In the genomic region with DNA sequence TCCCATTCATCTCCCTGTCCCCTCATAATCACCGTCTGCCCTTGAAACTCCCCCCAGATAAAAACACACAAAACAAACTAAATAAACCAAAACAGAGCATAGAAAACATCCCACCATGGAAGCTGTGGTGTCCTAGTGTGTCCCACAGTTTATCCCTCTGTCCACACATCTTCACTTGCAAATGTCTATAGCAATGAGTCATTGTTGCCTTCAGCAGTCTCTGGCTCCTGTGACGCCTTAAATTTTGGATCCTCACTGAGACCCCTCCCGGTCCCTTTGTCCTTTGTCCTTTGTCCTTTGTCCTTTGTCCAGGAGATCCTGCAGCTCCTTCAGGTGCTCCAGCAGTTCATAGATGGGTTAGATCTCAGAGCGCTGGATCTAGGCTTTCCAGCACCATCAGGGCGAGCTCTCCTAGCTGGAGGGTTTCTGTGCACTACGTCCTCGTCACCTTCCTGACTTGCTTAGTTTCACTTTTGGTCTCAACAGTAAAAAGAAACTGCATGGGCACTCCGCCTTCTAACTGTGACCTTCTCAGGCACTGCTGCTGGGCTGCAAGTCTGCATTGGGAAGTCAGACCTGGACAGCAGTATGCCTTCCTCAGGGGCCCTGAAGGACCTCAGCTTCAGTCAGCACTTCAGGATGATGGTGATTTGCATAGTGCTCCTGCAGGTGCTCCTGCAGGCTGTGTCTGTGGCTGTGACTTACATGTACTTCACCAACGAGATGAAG, we compare ENCODE assay signal across 9 mouse cellular contexts. TPM values are rescaled to one million over a fixed set of nuclear protein-coding genes. Genes with fewer than 3 reads are reported as not detected.
DNase-seq lines count a peak whose midpoint lies in the region; ATAC-seq lines count a peak whose summit lies in the region.
"Had no signal": no experiment of that assay in that cellular context is flagged by ENCODE, and none has a peak within 500 bp of the region (broad histone marks: within the 10 kb centered on the region; RNA-seq: fewer than 3 reads in every experiment).

Gene Tnfsf10, plus strand, starts transcription at position 470 of the 729 bp plus-strand sequence.

- no peaks in the 10 kb centered on the region for H3K36me3 ChIP-seq in liver, embryonic 16.5 days (ENCODE audit: control insufficient read depth, insufficient read depth)
- no peaks in the 10 kb centered on the region for H3K36me3 ChIP-seq in midbrain, embryonic 11.5 days (ENCODE audit: control insufficient read depth, insufficient read depth, low read length)
- H3K36me3 ChIP-seq: embryonic facial prominence, embryonic 12.5 days had no signal

- no peaks in the 10 kb centered on the region for H3K4me1 ChIP-seq in liver, embryonic 16.5 days (ENCODE audit: control insufficient read depth, low read depth, low read length)
- H3K4me1 ChIP-seq in midbrain, embryonic 11.5 days (ENCODE audit: control insufficient read depth, insufficient read depth, low read length): no peaks in the 10 kb centered on the region
- H3K4me1 ChIP-seq: embryonic facial prominence, embryonic 12.5 days had no signal

- WGBS in liver, embryonic 16.5 days (ENCODE audit: insufficient replicate concordance): 29% methylated on average over 9 of the region's 9 CpGs
- WGBS in midbrain, embryonic 11.5 days: 69% methylated on average over 9 of the region's 9 CpGs

- no peak within 1 kb of the TSS for H3K27ac ChIP-seq in liver, embryonic 16.5 days (ENCODE audit: low read length)
- no peak within 1 kb of the TSS for H3K27ac ChIP-seq in midbrain, embryonic 11.5 days (ENCODE audit: low read depth, low read length)
- H3K27ac ChIP-seq: embryonic facial prominence, embryonic 12.5 days had no signal

- H3K4me2 ChIP-seq in liver, embryonic 16.5 days (ENCODE audit: low read depth, low read length): peak within 1 kb of the TSS; percentile 55
- no peak within 1 kb of the TSS for H3K4me2 ChIP-seq in midbrain, embryonic 11.5 days
- H3K4me2 ChIP-seq: embryonic facial prominence, embryonic 12.5 days had no signal

- H3K27me3 ChIP-seq in liver, embryonic 16.5 days (ENCODE audit: control insufficient read depth, insufficient read depth, low read depth, low read length): no peaks in the 10 kb centered on the region
- H3K27me3 ChIP-seq in midbrain, embryonic 11.5 days (ENCODE audit: control insufficient read depth, insufficient read depth, low read length): no peaks in the 10 kb centered on the region
- H3K27me3 ChIP-seq: embryonic facial prominence, embryonic 12.5 days had no signal

- H3K9ac ChIP-seq in liver, embryonic 16.5 days (ENCODE audit: low read depth, low read length): peak within 1 kb of the TSS; percentile 2; the same call in 1 of the 2 replicates
- no peak within 1 kb of the TSS for H3K9ac ChIP-seq in midbrain, embryonic 11.5 days (ENCODE audit: low read length)
- H3K9ac ChIP-seq: embryonic facial prominence, embryonic 12.5 days had no signal

- peak; percentile 57 for DNase-seq in adrenal gland, postnatal 14 days
- DNase-seq in heart, postnatal 36 days: peak; percentile 60 to 63
- DNase-seq in spleen, adult 12 weeks (ENCODE audit: low spot score): peak; percentile 32
- no peak for DNase-seq in midbrain, embryonic 11.5 days (ENCODE audit: low spot score, missing footprints)
- no peak for DNase-seq in urinary bladder, postnatal 25 days (ENCODE audit: low spot score)
- DNase-seq in left cerebral cortex, postnatal 25 days (ENCODE audit: low spot score in 2 of 2): no peak

- H3K9me3 ChIP-seq in liver, embryonic 16.5 days (replicated peaks; ENCODE audit: control insufficient read depth, low read length): no peaks in the 10 kb centered on the region
- no peaks in the 10 kb centered on the region for H3K9me3 ChIP-seq in midbrain, embryonic 11.5 days (ENCODE audit: control insufficient read depth, low read length)
- H3K9me3 ChIP-seq: embryonic facial prominence, embryonic 12.5 days had no signal

- peak; percentile 91 for ATAC-seq in CD4-positive, CD25-positive, alpha-beta regulatory T cell, adult 4 months
- no peak for ATAC-seq in liver, embryonic 16.5 days (ENCODE audit: low read depth)
- no peak for ATAC-seq in midbrain, embryonic 11.5 days (ENCODE audit: low FRiP score)

- peak within 1 kb of the TSS; percentile 39 for H3K4me3 ChIP-seq in liver, embryonic 16.5 days (ENCODE audit: low read depth, low read length)
- H3K4me3 ChIP-seq in midbrain, embryonic 11.5 days (ENCODE audit: low read depth, low read length): no peak within 1 kb of the TSS
- H3K4me3 ChIP-seq: embryonic facial prominence, embryonic 12.5 days had no signal

- intact Hi-C loops in heart, postnatal 36 days (cut with DNase I): no loop called here
- intact Hi-C loops in left cerebral cortex, postnatal 25 days (cut with DNase I): no loop called here

RNA-seq across cellular contexts. Expression of gene Tnfsf10, which starts in this region (rescaled TPM):
- 10 to 100 TPM; 18.8 to 20.0 TPM for polyA plus RNA-seq in CD4-positive, CD25-positive, alpha-beta regulatory T cell, adult 4 months (2017; shearing (Covaris generic))
- 12.7 and 14.5 TPM in 2 replicates for total RNA-seq in adrenal gland, postnatal 14 days (2021)
- total RNA-seq in heart, postnatal 36 days (2021): 10 to 100 TPM in 1 of 2 experiments, 1 to 10 TPM in 1; 8.3 to 12.6 TPM
- polyA plus RNA-seq in liver, embryonic 16.5 days (2015; fragmentation: Nextera tagmentation; extraction: Ambion mirVana): 0.15 and 0.17 TPM in 2 replicates
- polyA plus RNA-seq in midbrain, embryonic 11.5 days (2014; fragmentation: Nextera tagmentation; extraction: Ambion mirVana): not detected in 2 replicates
- 1 to 10 TPM; 1.2 to 1.5 TPM for total RNA-seq in left cerebral cortex, postnatal 25 days (2021)

Comparison
In these comparisons a context has a peak if more than half of its experiments do, and no peak if none do; other contexts are left out.
1. RNA of gene Tnfsf10 (polyA plus RNA-seq): 18.8 to 20.0 TPM in CD4-positive, CD25-positive, alpha-beta regulatory T cell, adult 4 months; 0.15 to 0.17 TPM in liver, embryonic 16.5 days and not detected in midbrain, embryonic 11.5 days; every median in the first group is over 10 times any median in the second.
2. DNase-seq: peak in adrenal gland, postnatal 14 days (single experiment), heart, postnatal 36 days (2 of 2) and spleen, adult 12 weeks (single experiment); none in midbrain, embryonic 11.5 days (single experiment), urinary bladder, postnatal 25 days (single experiment) and left cerebral cortex, postnatal 25 days (0 of 2).